Mouse (Mus musculus): ENCODE results near the gene Stac3.

DNA sequence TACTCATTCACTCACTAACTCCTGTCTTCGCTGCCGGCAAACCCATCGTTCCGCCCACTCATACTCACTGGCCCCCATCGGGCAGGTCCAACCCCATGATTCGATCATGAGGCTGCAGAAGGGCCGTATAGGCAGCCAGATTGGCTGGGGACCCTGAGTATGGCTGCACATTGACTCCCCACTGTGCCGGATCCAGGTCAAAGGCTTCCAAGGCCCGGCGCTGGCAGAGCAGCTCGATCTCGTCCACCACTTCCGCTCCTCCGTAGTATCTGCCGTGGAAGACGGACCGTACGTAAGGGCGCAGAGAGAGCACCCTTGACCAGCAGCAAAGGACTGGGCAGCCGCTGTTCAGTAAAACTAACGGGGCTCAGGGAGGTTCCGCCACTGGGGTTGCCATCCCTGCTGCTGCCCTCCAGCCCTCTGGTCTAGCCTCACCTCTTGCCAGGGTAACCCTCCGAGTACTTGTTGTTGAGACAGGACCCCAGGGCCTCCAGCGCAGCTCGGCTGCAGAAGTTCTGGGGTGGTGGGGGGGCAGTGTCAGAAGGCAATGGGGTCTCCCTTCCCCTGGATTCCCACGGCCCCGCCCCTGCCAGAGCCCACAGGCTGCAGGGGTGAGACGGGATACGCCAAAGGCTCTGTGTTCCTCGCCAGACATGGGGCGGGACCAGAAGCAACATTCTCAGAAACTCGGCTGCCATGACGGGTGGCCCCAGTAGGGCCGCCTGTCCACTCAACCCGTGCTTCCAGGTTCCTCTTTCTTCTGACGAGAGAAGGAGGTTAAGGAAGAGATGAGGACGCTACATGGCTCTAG, 18.6 kb downstream of the Stac3 start:
- TF ChIP-seq CTCF (IDR thresholded peaks at IDR 0.05; ENCODE audit: extremely low read depth, insufficient read length, insufficient replicate concordance, low read depth, low read length) (no peak), POLR2A (IDR thresholded peaks at IDR 0.05; ENCODE audit: low read depth, low read length) (no peak)

Data from small intestine, adult 2 months (tissue).